Mouse (Mus musculus) ES-Bruce4 (cell line): ENCODE measurements around the gene Fancc.

Source experiments
- CTCF ChIP-seq: IDR thresholded peaks from one replicate; pipeline ENCODE4 v1.8.1; 2011; ENCODE audit warnings: low read depth, low read length
- EP300 ChIP-seq: IDR thresholded peaks from 2 replicates; pipeline ENCODE4 v1.6.1; 2011; ENCODE audit warnings: low read depth, low read length; ENCODE audit not compliant: insufficient read depth

- TF ChIP-seq EP300 = no peak
- no peak for TF ChIP-seq CTCF
Observed at GRCm38 (mm10) chr13:63244425-63244824, 252.7 kb downstream of the Fancc start.
